Mouse (Mus musculus) ES-E14 (cell line): ENCODE results near the gene Tnpo3.

Source experiments
- CHD2 ChIP-seq: IDR thresholded peaks from 2 replicates; pipeline ENCODE4 v1.6.1; 2014; ENCODE audit warnings: mild to moderate bottlenecking, low read depth, low read length, inconsistent platforms
- HCFC1 ChIP-seq: IDR thresholded peaks from 2 replicates; pipeline ENCODE4 v1.6.1; 2012; ENCODE audit warnings: low read length, inconsistent platforms, borderline replicate concordance; ENCODE audit not compliant: insufficient read depth
- MAFK ChIP-seq: IDR thresholded peaks from 2 replicates; pipeline ENCODE4 v1.6.1; 2014; ENCODE audit warnings: mild to moderate bottlenecking, low read depth, low read length, inconsistent platforms; ENCODE audit not compliant: insufficient read depth
- ZC3H11A ChIP-seq: IDR thresholded peaks from 2 replicates; pipeline ENCODE4 v1.6.1; 2012; ENCODE audit warnings: low read depth, mild to moderate bottlenecking, inconsistent platforms, low read length, borderline replicate concordance
- ZNF384 ChIP-seq: IDR thresholded peaks from 2 replicates; pipeline ENCODE4 v1.6.1; 2012; ENCODE audit warnings: low read depth, low read length, inconsistent platforms

DNA sequence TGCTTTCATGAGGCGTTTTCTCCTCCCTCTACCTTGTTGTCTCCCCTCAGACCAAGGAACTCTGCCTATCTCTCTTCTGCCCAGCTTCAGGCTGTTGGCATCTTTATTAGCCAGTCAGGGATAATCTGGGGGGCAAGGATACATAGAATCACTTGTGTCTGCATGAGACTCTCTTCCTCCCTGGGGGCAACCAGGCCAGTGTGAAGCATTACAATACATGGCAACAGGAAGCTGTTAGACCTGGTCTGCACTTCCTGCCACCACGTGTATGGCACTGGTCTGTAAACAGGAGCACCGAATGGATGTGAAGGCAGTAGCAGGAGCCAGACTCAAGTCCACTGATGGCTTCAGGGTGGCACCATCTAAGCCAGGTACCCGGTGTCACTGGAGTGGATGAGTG is 79.6 kb downstream of the Tnpo3 start:
- TF ChIP-seq CHD2 = no peak
- TF ChIP-seq HCFC1 = no peak
- no peak for TF ChIP-seq ZNF384
- TF ChIP-seq ZC3H11A = no peak
- no peak for TF ChIP-seq MAFK
